8 mouse cellular contexts compared by ENCODE assay signal in genomic region chr7:98834711-98835321, GRCm38 (mm10). TPM values are rescaled to one million over a fixed set of nuclear protein-coding genes. Genes with fewer than 3 reads are reported as not detected.
DNase-seq lines count a peak whose midpoint lies in the region; ATAC-seq and TF ChIP-seq lines count a peak whose summit lies in the region.

TSS of gene Wnt11 (plus strand) at chr7:98835112.

- peaks cover 99% of the 10 kb centered on the region for H3K27me3 ChIP-seq in E14TG2a.4 (ENCODE audit: insufficient read depth, low read length)
- peaks cover 100% of the 10 kb centered on the region for H3K27me3 ChIP-seq in forebrain, embryonic 10.5 days (ENCODE audit: poor library complexity, severe bottlenecking)
- peaks cover 99% of the 10 kb centered on the region for H3K27me3 ChIP-seq in liver, embryonic 12.5 days (replicated peaks)
- peaks cover 39% of the 10 kb centered on the region for H3K27me3 ChIP-seq in neural tube, embryonic 14.5 days (ENCODE audit: control insufficient read depth, insufficient read depth, low read length)

- peak; percentile 33 for DNase-seq in CD4-positive, CD25-positive, alpha-beta regulatory T cell, adult 2 months (ENCODE audit: low read depth, low spot score)
- DNase-seq in forebrain, embryonic 10.5 days (ENCODE audit: extremely low spot score, low spot score), result no peak
- peak; percentile 57 for DNase-seq in heart, postnatal 4 days
- DNase-seq in frontal cortex, adult 2 months (ENCODE audit: extremely low spot score in 1 of 2, low spot score in 1 of 2), result no peak

- H3K4me3 ChIP-seq in E14TG2a.4 (replicated peaks; ENCODE audit: low read length), result peak within 1 kb of the TSS; percentile 75
- peak within 1 kb of the TSS; percentile 67 for H3K4me3 ChIP-seq in forebrain, embryonic 10.5 days
- peak within 1 kb of the TSS; percentile 48 for H3K4me3 ChIP-seq in liver, embryonic 12.5 days
- H3K4me3 ChIP-seq in neural tube, embryonic 14.5 days (ENCODE audit: low read depth, low read length), result peak within 1 kb of the TSS; percentile 43

- H3K27ac ChIP-seq in forebrain, embryonic 10.5 days, result 0 out of 2 replicates have a peak within 1 kb of the TSS, but pooled peaks have one; percentile 51
- no peak within 1 kb of the TSS for H3K27ac ChIP-seq in liver, embryonic 12.5 days
- H3K27ac ChIP-seq in neural tube, embryonic 14.5 days (ENCODE audit: low read depth, low read length), result no peak within 1 kb of the TSS

- TF ChIP-seq CTCF in E14TG2a.4 (conservative IDR thresholded peaks at IDR 0.05; ENCODE audit: low read length), result no peak

- under 1% methylated on average over 65 of the region's 66 CpGs for WGBS in forebrain, embryonic 10.5 days
- WGBS in liver, embryonic 12.5 days (ENCODE audit: insufficient replicate concordance), result under 1% methylated on average over 66 of the region's 66 CpGs
- WGBS in neural tube, embryonic 14.5 days, result under 1% methylated on average over 61 of the region's 66 CpGs

- peak within 1 kb of the TSS; percentile 67 for H3K4me2 ChIP-seq in liver, embryonic 12.5 days
- peak within 1 kb of the TSS; percentile 95 for H3K4me2 ChIP-seq in neural tube, embryonic 14.5 days (ENCODE audit: low read depth, low read length)

- no peak for ATAC-seq in CD4-positive, CD25-positive, alpha-beta regulatory T cell, adult 4 months
- ATAC-seq in liver, embryonic 12.5 days, result no peak
- no peak for ATAC-seq in neural tube, embryonic 14.5 days (ENCODE audit: low read depth)

- peaks cover 65% of the 10 kb centered on the region for H3K4me1 ChIP-seq in E14TG2a.4 (replicated peaks; ENCODE audit: low read depth, low read length)
- peaks cover 69% of the 10 kb centered on the region for H3K4me1 ChIP-seq in forebrain, embryonic 10.5 days
- H3K4me1 ChIP-seq in liver, embryonic 12.5 days, result peaks cover 20% of the 10 kb centered on the region
- peaks cover 16% of the 10 kb centered on the region for H3K4me1 ChIP-seq in neural tube, embryonic 14.5 days (ENCODE audit: control insufficient read depth, insufficient read depth, low read length)

- H3K36me3 ChIP-seq in E14TG2a.4 (ENCODE audit: insufficient read depth, low read length), result no peaks in the 10 kb centered on the region
- no peaks in the 10 kb centered on the region for H3K36me3 ChIP-seq in forebrain, embryonic 10.5 days (replicated peaks)
- no peaks in the 10 kb centered on the region for H3K36me3 ChIP-seq in liver, embryonic 12.5 days
- H3K36me3 ChIP-seq in neural tube, embryonic 14.5 days (ENCODE audit: control insufficient read depth, insufficient read depth, low read length), result no peaks in the 10 kb centered on the region

- H3K9me3 ChIP-seq in E14TG2a.4 (ENCODE audit: low read length), result no peaks in the 10 kb centered on the region
- H3K9me3 ChIP-seq in forebrain, embryonic 10.5 days, result no peaks in the 10 kb centered on the region
- H3K9me3 ChIP-seq in liver, embryonic 12.5 days (replicated peaks), result no peaks in the 10 kb centered on the region
- no peaks in the 10 kb centered on the region for H3K9me3 ChIP-seq in neural tube, embryonic 14.5 days (ENCODE audit: control insufficient read depth, low read length)

- H3K9ac ChIP-seq in liver, embryonic 12.5 days, result 0 out of 2 replicates have a peak within 1 kb of the TSS, but pooled peaks have one; percentile 7
- H3K9ac ChIP-seq in neural tube, embryonic 14.5 days (replicated peaks; ENCODE audit: low read depth, low read length), result peak within 1 kb of the TSS; percentile 42; the same call in 1 of the 2 replicates

RNA-seq across cellular contexts. Expression of gene Wnt11, which starts in this region (rescaled TPM):
- not detected for polyA plus RNA-seq in CD4-positive, CD25-positive, alpha-beta regulatory T cell, adult 4 months (2017; shearing (Covaris generic))
- polyA plus RNA-seq in forebrain, embryonic 10.5 days (2016; fragmentation: Nextera tagmentation; extraction: Ambion mirVana), result 0.17 and 0.32 TPM in 2 replicates
- total RNA-seq in heart, postnatal 4 days (2021), result 1 to 10 TPM; 4.4 to 5.7 TPM
- polyA plus RNA-seq in liver, embryonic 12.5 days (2016; fragmentation: Nextera tagmentation; extraction: Ambion mirVana), result 3.6 and 3.9 TPM in 2 replicates
- 1.0 and 1.8 TPM in 2 replicates for polyA plus RNA-seq in neural tube, embryonic 14.5 days (2014; fragmentation: Nextera tagmentation; extraction: Ambion mirVana)
- 0.82 and 0.90 TPM in 2 replicates for polyA plus RNA-seq in frontal cortex, adult 2 months (2012; rRNA removed)

Comparison
In these comparisons a context has a peak if more than half of its experiments do, and no peak if none do; other contexts are left out.
1. DNase-seq: peak in CD4-positive, CD25-positive, alpha-beta regulatory T cell, adult 2 months (single experiment) and heart, postnatal 4 days (single experiment); none in forebrain, embryonic 10.5 days (single experiment) and frontal cortex, adult 2 months (0 of 2).
2. Peak in every context shown above with its lines, with median percentiles within 50 percentile points of each other: H3K4me3 ChIP-seq.